Mouse (Mus musculus) kidney, adult 2 months (tissue): Measurements from ENCODE around the gene Faf1.

ENCODE experiments used
- CTCF ChIP-seq: fragments of 200-500 bp; conservative IDR thresholded peaks from 2 replicates; pipeline ENCODE4 v1.5.1; 2011; ENCODE audit warnings: low read depth, mild to moderate bottlenecking, control low read depth, low read length, moderate library complexity, mixed read lengths; ENCODE audit not compliant: insufficient read depth, insufficient read length
- POLR2A ChIP-seq: fragments of 200-500 bp; IDR thresholded peaks from one replicate; pipeline ENCODE4 v1.6.1; 2011; ENCODE audit warnings: low read depth, low read length, control low read depth

DNA sequence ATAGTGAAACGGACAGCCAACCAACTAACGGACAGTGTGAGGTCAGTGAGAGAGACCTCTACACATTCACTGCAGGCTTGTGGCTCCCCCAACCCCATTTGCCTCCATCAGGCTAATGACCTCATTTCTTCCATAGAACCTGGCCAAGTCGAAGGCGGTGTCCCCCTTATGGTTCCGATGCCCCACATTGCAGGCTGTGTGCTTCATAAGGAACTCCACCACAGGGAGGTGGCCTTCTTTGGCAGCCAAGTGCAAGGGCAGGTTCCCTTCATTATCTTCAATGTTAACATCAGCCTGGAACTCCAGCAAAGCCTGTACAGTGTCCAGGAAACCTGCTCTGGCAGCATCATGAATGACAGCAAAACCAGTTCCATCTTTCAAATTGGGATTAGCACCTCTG lies 15.2 kb upstream of the Faf1 start:
- TF ChIP-seq POLR2A: no peak
- no peak for TF ChIP-seq CTCF
